Mouse (Mus musculus) brain, embryonic 14.5 days (tissue): ENCODE measurements around the gene Sidt2.

Source experiments
- CTCF ChIP-seq: fragments of 200-500 bp; IDR thresholded peaks from 2 replicates; pipeline ENCODE4 v1.5.1; 2012; ENCODE audit warnings: inconsistent platforms, mild to moderate bottlenecking, moderate library complexity, borderline replicate concordance; ENCODE audit not compliant: insufficient read depth, insufficient read length; ENCODE audit errors: extremely low read depth
- POLR2A ChIP-seq: fragments of 200-500 bp; IDR thresholded peaks from 2 replicates; pipeline ENCODE4 v1.6.1; 2012; ENCODE audit warnings: mild to moderate bottlenecking, inconsistent platforms, borderline replicate concordance; ENCODE audit not compliant: poor library complexity, insufficient read depth, insufficient read length, severe bottlenecking; ENCODE audit errors: extremely low read depth

- TF ChIP-seq CTCF (no peak), POLR2A (no peak)
Measured at GRCm38 (mm10) chr9:45941329-45941888, 13.6 kb downstream of the Sidt2 start.
